Mouse (Mus musculus) heart, embryonic 10.5 days (tissue): ENCODE results near the gene Otud7b. TPM values are rescaled to one million over a fixed set of nuclear protein-coding genes. Genes with fewer than 3 reads are reported as not detected.

ENCODE experiments used
- DNase-seq: peaks from one replicate; pipeline ENCODE4 v3.0.0-alpha.2; 2017; ENCODE audit warnings: low spot score
- H3K27ac ChIP-seq: fragments of 300-500 bp; sonication (generic); 2 replicates; pipeline ENCODE4 v1.5.1; 2016; ENCODE audit warnings: mild to moderate bottlenecking
- H3K27me3 ChIP-seq: fragments of 300-500 bp; sonication (generic); 2 replicates; pipeline ENCODE4 v1.6.1; 2016; ENCODE audit warnings: mild to moderate bottlenecking; ENCODE audit not compliant: poor library complexity, insufficient read depth, severe bottlenecking
- H3K36me3 ChIP-seq: fragments of 300-500 bp; sonication (generic); 2 replicates; pipeline ENCODE4 v1.6.1; 2016; ENCODE audit warnings: mild to moderate bottlenecking, moderate library complexity
- H3K4me1 ChIP-seq: fragments of 300-500 bp; sonication (generic); 2 replicates; pipeline ENCODE4 v1.6.1; 2016; ENCODE audit warnings: mild to moderate bottlenecking
- H3K4me3 ChIP-seq: fragments of 300-500 bp; sonication (generic); 2 replicates; pipeline ENCODE4 v1.5.1; 2016; ENCODE audit warnings: mild to moderate bottlenecking, moderate library complexity
- H3K9me3 ChIP-seq: fragments of 300-500 bp; sonication (generic); 2 replicates; pipeline ENCODE4 v1.6.1; 2016; ENCODE audit warnings: mild to moderate bottlenecking, moderate library complexity
- WGBS: fragments of 180-500 bp; shearing (Covaris S2); methylation state at CpG from one replicate; pipeline ENCODE4 v1.1.7; 2016; 5-methylcytosine and 5-hydroxymethylcytosine counted together
- polyA plus RNA-seq: library from polyadenylated mRNA; unstranded; fragments of >200 nt; fragmentation: Nextera tagmentation; extraction: Ambion mirVana; gene quantifications from 2 replicates; pipeline ENCODE4 v1.2.1, GENCODE M21; 2016

Otud7b gene
- polyA plus RNA-seq, 1 experiment from 2014 or later: 15.2 TPM

DNA sequence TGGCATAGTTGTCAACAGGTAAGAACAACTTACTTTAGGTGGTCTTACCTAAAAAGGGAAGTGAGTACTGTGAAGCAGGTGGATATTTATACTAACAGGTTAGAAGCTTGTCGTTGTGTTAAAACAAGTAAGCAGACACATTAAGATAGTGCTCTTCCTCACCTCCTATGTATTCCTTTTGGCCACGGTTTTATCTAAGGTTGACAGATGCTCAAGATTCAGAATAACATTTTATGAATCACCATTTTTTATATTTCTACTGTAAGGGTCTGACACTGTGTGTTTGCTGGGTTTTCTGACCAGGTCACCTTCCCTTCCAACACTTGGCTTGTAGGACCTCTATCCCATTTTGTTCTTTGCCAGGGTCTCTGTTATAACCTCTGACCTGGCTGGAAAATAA is 14.4 kb downstream of the Otud7b start:
- H3K27ac ChIP-seq: no peak overlapping the region
- DNase-seq: no peak
- no peak overlapping the region for H3K4me3 ChIP-seq
- H3K27me3 ChIP-seq: no peaks in the 10 kb centered on the region
- WGBS: 83% methylated on average over 2 of the region's 2 CpGs
- no peaks in the 10 kb centered on the region for H3K36me3 ChIP-seq
- 0 out of 2 replicates have a peak, but pooled peaks cover 4% of the 10 kb centered on the region for H3K4me1 ChIP-seq
- H3K9me3 ChIP-seq: no peaks in the 10 kb centered on the region

DNA sequence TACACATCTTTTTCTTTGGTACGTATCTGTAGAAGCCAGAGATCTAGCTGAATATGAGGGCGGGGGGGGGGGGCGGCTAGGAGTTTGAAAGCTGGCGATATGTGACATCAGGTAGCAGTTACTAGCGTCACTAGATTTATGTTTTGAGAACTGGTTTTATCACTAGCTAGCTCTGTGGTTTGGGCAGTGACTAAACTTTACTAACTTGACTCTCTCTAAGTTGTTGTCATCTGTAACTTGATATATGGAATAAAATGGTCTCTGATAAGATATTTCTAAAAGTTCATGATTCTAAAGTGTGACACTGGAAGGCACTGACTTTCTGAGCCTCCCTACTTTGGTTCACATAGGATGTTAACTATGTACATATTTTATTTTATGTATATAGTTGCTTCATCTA is 19.9 kb downstream of the Otud7b start:
- Histone ChIP-seq H3K9me3 (no peaks in the 10 kb centered on the region), H3K36me3 (no peaks in the 10 kb centered on the region), H3K27me3 (no peaks in the 10 kb centered on the region), H3K4me3 (no peak overlapping the region), H3K4me1 (peaks cover 16% of the 10 kb centered on the region), H3K27ac (no peak overlapping the region)
- WGBS: 90% methylated on average over 5 of the region's 5 CpGs
- no peak for DNase-seq

DNA sequence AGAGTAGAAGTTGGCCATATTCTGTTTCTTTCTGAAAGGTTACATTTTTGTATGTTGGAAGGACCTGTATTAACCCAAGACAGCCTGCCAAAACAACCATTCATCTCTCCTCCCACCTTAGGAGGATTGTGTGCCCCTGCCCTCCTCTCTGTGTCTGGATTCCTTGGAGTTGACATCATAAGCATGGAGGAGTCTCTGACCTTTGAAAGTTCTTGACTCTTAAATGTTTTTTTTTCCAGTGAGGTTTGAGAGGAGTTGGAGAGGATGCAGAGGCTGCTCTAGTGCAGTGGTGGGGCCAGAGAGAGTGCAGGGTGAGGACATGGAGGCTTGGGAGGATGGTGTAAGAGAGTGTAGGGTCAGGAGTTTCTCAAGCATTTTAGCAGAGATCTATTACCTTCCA is 23.8 kb downstream of the Otud7b start:
- H3K27ac ChIP-seq: no peak overlapping the region; the same call in 1 of the 2 replicates
- H3K4me3 ChIP-seq: no peak overlapping the region
- no peaks in the 10 kb centered on the region for H3K27me3 ChIP-seq
- peaks cover 24% of the 10 kb centered on the region for H3K4me1 ChIP-seq
- H3K9me3 ChIP-seq: no peaks in the 10 kb centered on the region
- DNase-seq: no peak
- H3K36me3 ChIP-seq: no peaks in the 10 kb centered on the region

DNA sequence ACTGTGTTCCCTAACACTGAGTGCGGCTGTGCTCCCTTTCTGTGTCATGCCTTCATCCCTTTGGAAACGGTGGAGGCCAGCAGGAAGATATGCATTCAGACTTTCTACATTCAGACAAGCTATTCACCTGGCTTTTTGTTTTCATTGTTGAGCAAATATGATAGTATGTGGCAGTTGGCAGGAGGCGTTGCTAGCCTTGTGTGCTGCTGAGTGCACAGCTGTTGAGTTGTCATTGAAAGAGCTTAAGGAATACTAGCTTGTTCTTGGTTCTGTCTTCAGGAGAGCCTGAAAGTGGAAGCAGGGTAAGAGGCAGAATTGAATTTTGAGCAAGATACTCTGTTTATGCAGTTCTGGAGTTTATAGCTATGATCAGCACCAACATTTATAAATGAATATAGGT is 28.2 kb downstream of the Otud7b start:
- H3K4me3 ChIP-seq: no peak overlapping the region
- H3K9me3 ChIP-seq: no peaks in the 10 kb centered on the region
- WGBS: 89% methylated on average over 3 of the region's 3 CpGs
- no peak overlapping the region for H3K27ac ChIP-seq
- DNase-seq: no peak
- peaks cover 5% of the 10 kb centered on the region; the same call in 1 of the 2 replicates for H3K36me3 ChIP-seq
- no peaks in the 10 kb centered on the region for H3K27me3 ChIP-seq
- H3K4me1 ChIP-seq: peaks cover 30% of the 10 kb centered on the region

DNA sequence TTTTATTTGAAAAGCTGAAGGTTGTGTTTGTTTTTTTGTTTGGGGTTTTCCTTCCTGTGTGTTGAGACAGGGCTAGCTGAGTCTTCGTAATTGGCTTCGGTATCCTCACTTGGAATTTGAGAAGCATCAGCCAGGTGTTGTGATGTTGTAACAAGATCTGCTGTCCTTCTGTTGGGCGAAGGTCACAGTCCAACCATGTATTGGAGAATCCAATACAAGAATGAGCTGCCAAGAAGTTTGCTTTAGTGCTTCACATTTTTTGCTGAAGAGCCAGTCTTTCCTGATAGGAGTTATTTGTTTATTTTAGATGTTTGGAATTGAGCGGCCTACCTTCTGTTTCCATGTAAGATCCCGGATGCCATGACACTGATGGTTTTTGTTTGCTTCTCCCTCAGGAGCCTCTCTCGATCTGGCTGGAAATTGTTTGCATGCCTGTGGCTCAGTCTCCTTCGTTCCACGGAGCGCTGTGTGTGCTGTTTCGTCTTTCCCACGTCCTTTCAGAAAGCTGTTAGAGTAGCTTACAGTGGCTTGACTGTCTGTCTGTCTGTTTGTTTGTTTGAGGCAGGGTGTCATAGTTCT is 29.1 kb downstream of the Otud7b start:
- Histone ChIP-seq H3K27me3 (no peaks in the 10 kb centered on the region), H3K36me3 (peaks cover 11% of the 10 kb centered on the region; the same call in 1 of the 2 replicates), H3K4me1 (peaks cover 22% of the 10 kb centered on the region), H3K9me3 (no peaks in the 10 kb centered on the region), H3K27ac (no peak overlapping the region), H3K4me3 (no peak overlapping the region)
- 58% methylated on average over 11 of the region's 11 CpGs for WGBS
- DNase-seq: no peak

DNA sequence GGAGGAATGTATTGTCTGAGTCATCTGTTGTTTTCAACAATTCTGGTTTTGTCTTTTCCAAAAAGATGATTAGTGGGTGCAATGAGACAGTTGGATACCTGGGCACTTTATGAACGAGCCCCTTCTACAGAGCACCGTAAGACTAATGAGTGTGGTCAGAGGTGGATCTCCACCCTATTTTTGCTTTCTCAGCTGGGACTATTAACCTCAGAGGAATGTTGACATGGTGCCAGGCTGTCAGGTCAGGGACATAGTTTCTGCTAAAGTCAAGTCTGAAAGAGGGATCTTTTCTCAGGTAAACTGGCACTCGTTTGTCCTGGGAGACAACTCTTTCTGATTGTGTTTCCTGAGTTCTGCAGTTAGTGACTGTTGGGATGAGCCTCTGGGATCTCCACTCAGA is 30.7 kb downstream of the Otud7b start:
- H3K9me3 ChIP-seq: no peaks in the 10 kb centered on the region
- DNase-seq: no peak
- no peaks in the 10 kb centered on the region for H3K27me3 ChIP-seq
- no peak overlapping the region for H3K27ac ChIP-seq
- H3K4me3 ChIP-seq: no peak overlapping the region
- H3K4me1 ChIP-seq: peaks cover 7% of the 10 kb centered on the region
- WGBS: 82% methylated on average over 3 of the region's 3 CpGs
- H3K36me3 ChIP-seq: peaks cover 19% of the 10 kb centered on the region; the same call in 1 of the 2 replicates

DNA sequence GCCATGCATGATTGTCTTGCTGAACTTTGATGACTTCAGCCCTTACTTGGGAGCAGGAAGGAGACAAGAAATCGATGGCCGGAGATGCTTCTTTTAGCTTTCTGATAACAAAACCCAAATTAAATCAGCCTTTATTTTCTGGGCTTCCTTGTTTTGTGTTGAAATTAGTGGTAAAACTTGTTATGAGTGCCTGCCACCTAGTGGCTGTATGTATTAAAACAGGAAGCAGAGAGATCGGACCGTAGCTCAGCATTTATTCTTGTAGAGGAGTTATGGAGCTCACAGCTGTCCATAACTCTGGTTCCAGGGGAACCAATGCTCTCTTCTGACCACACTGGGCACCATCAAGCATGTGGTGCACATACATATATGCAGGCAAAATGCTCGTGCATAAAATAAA is 43.6 kb downstream of the Otud7b start:
- WGBS: 17% methylated on average over 5 of the region's 5 CpGs
- H3K36me3 ChIP-seq: peaks cover 56% of the 10 kb centered on the region
- no peak for DNase-seq

DNA sequence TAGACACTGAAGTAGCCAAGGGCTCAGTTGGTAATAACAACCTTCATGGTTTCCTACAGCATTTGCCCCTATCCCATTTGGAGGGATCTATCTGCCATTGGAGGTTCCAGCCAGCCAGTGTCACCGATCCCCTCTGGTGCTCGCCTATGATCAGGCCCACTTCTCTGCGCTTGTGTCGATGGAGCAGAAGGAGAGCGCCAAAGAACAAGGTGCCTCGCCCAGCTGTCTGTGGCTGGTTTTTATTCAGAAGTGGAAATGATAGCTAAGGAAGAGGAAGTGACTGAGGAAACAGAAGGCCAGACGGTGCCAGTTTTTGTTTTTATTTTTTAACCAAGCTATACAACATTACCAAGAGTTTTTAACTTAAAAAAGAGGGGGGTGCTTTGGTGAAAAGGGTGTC is 47.5 kb downstream of the Otud7b start:
- Histone ChIP-seq H3K4me1 (no peaks in the 10 kb centered on the region), H3K27me3 (no peaks in the 10 kb centered on the region), H3K36me3 (peaks cover 62% of the 10 kb centered on the region), H3K27ac (no peak overlapping the region), H3K4me3 (no peak overlapping the region), H3K9me3 (no peaks in the 10 kb centered on the region)
- WGBS: 84% methylated on average over 7 of the region's 7 CpGs
- no peak for DNase-seq

More for the DNA sequence above, 43.6 kb downstream of the Otud7b start:
- no peaks in the 10 kb centered on the region for H3K4me1 ChIP-seq
- no peaks in the 10 kb centered on the region for H3K27me3 ChIP-seq
- no peaks in the 10 kb centered on the region for H3K9me3 ChIP-seq
- no peak overlapping the region for H3K4me3 ChIP-seq
- H3K27ac ChIP-seq: no peak overlapping the region

DNA sequence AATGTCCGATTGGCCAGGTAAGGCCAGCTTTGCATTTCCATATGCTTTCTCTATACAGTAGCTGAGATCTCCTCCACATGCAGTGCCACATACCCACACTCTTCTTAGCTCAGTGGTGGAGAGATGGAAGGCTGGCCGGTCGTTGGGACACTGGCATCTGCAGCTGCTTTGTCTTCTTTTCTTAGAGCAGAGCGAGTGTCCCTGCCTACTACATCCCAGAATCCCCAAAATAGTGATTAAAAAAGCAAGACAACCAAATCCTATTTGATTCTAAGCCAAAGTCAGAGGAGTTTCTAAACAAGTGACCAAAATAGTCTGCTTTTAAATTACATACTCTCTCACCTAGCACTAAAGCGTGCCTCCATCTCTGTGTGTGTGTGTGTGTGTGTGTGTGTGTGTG is 48.3 kb downstream of the Otud7b start:
- WGBS: 89% methylated on average over 5 of the region's 5 CpGs
- Histone ChIP-seq H3K27me3 (no peaks in the 10 kb centered on the region), H3K36me3 (peaks cover 59% of the 10 kb centered on the region), H3K4me1 (no peaks in the 10 kb centered on the region), H3K4me3 (no peak overlapping the region), H3K9me3 (no peaks in the 10 kb centered on the region), H3K27ac (no peak overlapping the region)
- no peak for DNase-seq

DNA sequence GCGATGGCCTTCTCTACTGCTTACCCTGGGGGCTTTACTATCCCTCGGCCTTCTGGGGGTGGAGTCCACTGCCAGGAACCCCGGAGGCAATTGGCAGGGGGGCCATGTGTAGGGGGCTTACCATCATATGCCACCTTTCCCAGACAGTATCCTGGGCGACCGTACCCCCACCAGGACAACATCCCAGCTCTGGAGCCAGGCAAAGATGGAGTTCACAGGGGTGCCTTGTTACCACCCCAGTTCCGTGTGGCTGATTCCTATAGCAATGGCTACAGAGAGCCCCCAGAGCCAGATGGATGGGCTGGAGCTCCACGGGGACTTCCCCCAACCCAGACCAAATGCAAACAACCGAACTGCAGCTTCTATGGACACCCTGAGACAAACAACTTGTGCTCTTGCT is 51.2 kb downstream of the Otud7b start:
- WGBS: 81% methylated on average over 8 of the region's 8 CpGs
- DNase-seq: no peak
- Histone ChIP-seq H3K36me3 (peaks cover 56% of the 10 kb centered on the region), H3K27me3 (no peaks in the 10 kb centered on the region), H3K4me1 (peaks cover 9% of the 10 kb centered on the region), H3K27ac (no peak overlapping the region), H3K4me3 (no peak overlapping the region), H3K9me3 (no peaks in the 10 kb centered on the region)

DNA sequence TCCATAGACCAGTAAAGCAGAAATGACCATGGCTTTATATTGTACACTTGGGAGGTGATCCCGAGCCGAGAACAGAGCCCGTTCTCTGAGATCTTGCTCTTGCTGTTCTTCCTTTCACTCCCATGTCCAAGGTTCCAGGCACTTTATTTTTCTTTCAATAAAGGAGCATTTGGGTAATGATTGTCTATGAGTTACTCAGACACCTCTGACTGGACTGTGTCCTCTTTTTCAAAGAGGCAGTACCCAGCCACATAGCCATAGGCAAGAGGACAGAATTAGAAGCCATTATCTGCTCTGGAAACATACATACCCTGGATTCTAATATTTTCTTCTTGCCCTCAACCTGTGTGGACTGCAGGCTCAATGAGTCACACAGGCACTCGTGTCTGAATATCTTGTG is 55.5 kb downstream of the Otud7b start:
- Histone ChIP-seq H3K9me3 (no peaks in the 10 kb centered on the region), H3K36me3 (peaks cover 13% of the 10 kb centered on the region), H3K27me3 (no peaks in the 10 kb centered on the region), H3K27ac (peak overlapping the region; percentile 81), H3K4me3 (no peak overlapping the region; the same call in 1 of the 2 replicates), H3K4me1 (peaks cover 30% of the 10 kb centered on the region)
- no peak for DNase-seq
- 76% methylated on average over 4 of the region's 4 CpGs for WGBS

DNA sequence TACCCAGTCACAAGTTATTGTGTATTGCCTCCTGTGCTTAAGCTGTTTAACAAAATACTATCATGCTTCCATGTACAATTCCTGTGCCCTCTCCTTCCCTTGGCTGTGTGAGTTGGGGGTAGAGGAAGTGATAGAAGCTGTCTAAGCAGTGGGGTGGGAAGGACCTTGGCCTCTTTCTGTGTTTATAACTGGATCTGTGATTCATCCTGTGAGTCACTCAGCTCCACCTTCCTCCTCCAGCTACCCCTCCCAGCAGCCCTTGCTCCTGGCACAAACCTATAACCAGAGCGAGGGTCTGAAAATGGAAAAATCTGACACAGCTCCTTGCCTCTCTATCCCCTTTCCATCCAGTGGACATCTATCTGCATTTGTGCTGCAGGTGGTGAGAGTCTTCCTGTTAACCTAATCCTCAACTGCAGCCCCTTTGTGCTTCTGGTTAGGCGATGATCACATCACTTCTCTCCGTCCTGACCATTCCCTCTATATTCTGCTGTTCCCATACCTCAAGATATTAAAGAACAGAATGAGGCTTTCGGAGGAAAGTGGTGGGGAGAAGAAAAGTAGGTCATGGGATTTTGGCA is 56.0 kb downstream of the Otud7b start:
- DNase-seq: no peak
- Histone ChIP-seq H3K4me3 (peak overlapping the region; percentile 60), H3K4me1 (peaks cover 30% of the 10 kb centered on the region), H3K9me3 (no peaks in the 10 kb centered on the region), H3K36me3 (peaks cover 8% of the 10 kb centered on the region), H3K27ac (peak overlapping the region; percentile 81), H3K27me3 (no peaks in the 10 kb centered on the region)
- 46% methylated on average over 4 of the region's 4 CpGs for WGBS

DNA sequence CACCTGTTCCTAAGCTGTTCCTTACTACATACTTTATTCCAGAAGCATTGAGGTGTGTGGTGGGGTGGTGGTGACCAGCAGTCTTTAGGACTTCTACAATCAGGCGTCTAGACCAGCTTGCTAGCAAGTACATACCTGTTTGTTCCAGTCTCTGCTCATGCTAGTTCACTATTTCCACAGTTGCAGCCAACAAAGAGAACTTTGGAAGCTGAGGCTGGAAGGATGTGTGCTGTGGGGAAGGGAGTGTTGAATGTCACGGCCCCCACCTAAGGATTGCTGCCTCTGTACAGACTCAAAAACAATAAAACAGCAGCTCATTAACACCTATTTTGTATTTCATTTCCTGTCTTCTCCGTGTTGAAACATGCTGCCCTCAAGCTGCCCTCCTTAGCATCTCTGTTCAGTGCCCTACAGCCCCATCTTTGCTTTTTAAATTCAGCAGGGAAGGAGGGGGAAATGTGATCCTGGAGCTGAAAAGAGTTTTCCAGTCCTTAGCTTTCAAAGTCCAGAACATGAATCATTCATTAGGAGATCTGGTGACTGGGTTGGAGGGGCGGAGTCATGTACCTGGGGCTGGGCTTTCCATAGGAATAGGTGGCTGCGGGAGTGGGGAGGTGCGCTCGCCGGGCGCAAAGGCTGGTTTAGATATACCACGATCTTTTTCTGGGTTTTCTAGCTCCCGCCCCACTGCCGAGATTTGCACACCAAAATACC is 56.6 kb downstream of the Otud7b start:
- Histone ChIP-seq H3K27ac (peak overlapping the region; percentile 81), H3K36me3 (peaks cover 2% of the 10 kb centered on the region), H3K27me3 (no peaks in the 10 kb centered on the region), H3K4me1 (peaks cover 30% of the 10 kb centered on the region), H3K9me3 (no peaks in the 10 kb centered on the region), H3K4me3 (peak overlapping the region; percentile 60)
- 3% methylated on average over 12 of the region's 12 CpGs for WGBS
- DNase-seq: no peak
